Mouse (Mus musculus) cortical plate, adult 2 months (tissue): ENCODE measurements around the gene Sirt2.

Experiments
- CTCF ChIP-seq: fragments of 200-500 bp; IDR thresholded peaks from 2 replicates; pipeline ENCODE4 v1.5.1; 2011; ENCODE audit warnings: mild to moderate bottlenecking, control low read depth, low read length; ENCODE audit not compliant: insufficient read depth; ENCODE audit errors: extremely low read depth
- POLR2A ChIP-seq: fragments of 200-500 bp; IDR thresholded peaks from 2 replicates; pipeline ENCODE4 v1.6.1; 2011; ENCODE audit warnings: mild to moderate bottlenecking, low read length, control low read depth; ENCODE audit not compliant: insufficient read depth; ENCODE audit errors: extremely low read depth

- TF ChIP-seq POLR2A (no peak), CTCF (no peak)
These were observed 26.1 kb downstream of the Sirt2 start for GRCm38 (mm10) chr7:28792391-28793185.
